Mouse (Mus musculus): Measurements from ENCODE around the gene Map1b.

Gene Map1b

DNA sequence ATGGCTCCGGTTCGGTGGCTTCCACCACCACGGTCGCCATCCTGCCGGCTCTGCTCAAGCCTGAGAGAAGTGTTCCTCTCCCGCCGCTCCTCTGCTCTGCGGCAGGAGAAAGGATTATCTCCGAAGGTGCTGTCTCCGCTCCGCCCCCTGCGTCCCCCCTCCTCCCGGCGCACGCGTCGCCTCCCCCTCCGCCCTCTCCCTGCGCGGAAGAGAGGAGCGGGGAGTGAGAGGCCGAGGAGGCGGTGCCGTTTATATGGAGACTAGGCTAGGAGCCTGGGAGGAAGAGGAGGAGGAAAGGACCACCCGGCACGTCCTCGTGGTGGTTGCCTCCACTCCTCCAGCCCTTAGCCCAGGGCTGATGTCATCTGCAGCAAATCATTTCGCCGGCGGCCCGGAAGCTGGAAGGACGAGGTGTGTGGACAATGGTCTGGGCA, at the start of gene Map1b:
Gene Map1b (minus strand): TSS at position 93 of the 434 bp plus-strand sequence.
- DNase-seq (ENCODE audit: low read depth, low spot score) = peak; percentile 96

DNA sequence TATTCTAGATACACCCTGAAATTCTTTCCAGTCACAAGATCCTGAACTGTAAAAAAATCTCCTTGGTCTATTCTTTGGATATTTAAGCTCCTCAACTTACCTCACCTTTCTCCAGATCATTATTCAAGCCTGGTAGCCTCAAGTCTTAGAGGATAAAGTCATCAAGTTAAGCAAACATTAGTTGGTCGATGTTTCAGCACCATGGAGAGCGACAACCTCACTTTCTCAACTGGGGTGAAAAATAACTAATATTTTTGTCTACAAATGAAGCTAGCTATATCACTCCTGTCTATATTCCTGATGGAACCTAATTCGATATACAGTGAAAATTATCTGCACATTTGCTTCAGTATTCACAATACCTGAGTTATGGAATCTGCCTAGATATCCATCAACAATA, 48.0 kb upstream of the Map1b start:
- no peak for DNase-seq (ENCODE audit: low read depth, low spot score)

DNA sequence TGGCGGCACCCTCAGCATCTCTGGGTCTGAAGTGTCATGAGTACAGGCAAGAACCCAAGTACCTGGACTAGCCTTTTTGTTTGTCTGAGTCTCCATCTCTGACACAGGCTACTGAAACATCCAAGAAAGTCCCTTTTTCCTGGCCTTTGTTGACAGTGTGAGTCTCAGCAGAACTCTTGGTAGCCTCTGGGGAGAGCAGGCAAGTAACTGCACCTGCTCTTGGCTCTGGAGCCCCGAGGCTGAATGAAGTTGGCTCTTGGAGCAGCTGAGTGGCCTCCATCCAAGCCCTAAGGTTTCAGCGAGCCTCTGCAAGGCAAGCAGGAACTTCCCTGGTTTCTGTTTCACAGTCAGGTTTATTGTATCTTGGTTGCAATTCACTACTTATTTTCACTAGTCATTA, 46.7 kb upstream of the Map1b start:
- DNase-seq (ENCODE audit: low read depth, low spot score) = peak; percentile 76

DNA sequence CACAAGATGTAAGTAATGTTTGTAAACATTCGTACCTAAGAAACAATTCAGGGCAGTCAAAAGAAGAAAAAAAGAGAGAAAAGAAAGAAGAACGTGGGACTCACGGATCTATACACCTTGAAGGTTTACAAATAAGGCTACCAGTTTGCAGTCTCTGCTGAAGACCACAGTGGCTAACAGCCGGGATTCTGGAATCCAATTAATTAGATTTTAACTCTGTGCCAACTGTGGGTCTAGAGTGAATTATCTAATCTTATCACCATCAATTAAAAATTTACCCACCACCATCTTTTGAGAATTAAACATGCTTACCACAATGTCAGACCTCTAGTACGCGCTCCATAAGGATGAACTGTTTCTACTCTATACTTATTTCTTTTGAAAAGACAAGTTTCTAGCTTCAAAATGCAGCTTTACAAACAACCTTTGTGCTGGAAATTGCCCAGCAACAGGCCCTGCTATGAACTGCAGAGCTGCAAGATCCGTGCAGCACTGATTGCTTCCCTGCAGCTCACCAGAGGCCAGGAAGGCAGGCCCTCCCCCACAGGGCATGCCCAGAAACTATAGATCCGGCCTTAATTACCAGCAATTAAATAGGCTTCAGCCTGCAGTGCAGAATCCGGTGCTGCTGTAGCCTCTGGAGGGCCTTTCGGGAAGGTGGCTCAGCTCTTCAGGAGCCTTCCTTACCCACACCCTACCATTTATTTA, 45.7 kb upstream of the Map1b start:
- no peak for DNase-seq (ENCODE audit: low read depth, low spot score)

DNA sequence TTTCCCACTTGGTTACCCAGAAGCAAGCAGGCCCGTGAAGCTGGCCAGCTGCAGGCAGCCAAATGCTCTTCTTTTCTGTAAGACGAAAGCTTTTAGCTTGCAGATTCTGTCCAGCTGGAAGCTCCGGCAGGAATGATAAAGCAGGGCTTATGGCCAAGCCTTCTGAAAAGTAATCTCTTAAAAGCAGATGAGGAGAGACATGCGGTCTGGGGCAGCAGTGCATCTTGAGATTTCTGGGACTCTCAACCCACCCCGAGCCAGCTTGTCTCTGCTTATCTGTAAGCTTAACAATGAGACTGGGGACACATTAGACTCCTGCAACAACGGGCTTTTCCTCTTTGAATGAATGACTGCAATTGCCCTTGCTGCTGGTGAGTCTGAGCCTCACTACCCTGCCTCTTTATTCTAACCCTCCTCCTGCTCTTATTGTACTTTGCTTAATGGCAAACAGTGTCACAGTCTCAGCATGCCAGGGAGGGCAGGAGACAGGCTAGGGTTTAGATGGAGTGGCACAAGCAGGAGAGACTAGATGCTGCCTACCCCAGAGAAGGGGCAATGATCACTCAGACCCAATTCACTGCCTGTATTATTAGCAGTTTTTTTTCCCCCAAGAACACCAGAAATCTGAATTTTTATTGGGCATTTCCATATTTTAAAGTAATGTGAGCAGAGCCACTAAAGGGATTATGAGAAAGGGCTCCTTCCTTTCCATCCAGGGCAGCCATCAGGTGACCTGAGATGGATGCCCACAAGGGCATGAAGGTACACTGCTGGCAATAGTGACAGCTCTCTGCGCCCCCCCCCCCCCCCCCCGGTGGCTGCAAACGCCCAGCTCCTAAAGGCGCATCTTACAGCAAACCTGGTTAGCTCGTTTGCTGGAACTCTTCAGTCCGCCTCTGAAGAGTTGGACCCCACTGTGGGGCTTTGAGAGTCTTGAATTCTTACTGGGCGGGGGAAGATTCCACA, 44.6 kb upstream of the Map1b start:
- DNase-seq (ENCODE audit: low read depth, low spot score) = peak; percentile 66

DNA sequence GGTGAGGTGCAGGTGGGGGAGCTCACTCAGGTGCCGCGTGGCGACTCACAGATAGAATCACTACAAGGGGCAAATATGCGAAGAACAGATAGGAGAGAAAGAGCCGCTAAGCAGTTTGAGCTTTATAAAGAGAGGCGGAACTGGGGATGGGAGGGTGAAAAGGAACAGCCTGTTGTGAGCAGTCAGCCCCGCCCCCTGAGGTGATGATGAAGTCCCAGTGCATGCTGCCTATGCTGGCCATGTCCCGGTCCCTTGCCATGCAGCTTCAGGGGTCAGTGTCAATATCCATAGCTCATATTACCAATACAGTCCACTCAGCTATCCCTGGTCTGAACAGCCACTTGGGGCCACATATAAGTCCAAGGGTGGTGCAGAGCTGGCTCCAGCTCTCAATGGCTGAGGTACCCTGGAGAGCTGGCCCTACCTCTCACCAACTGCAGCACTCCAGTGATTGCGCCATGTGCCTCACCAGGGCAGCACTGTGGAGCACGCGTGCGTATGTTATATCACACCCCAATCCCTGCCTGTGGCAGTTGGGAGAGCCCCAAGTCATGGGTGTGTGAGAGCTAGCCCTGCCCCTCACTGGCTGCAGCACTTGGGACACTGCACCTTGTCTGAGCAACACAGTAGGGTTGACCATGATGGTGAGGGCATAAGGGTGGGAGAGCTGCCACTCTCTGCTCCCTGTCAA, 42.0 kb upstream of the Map1b start:
- no peak for DNase-seq (ENCODE audit: low read depth, low spot score)

DNA sequence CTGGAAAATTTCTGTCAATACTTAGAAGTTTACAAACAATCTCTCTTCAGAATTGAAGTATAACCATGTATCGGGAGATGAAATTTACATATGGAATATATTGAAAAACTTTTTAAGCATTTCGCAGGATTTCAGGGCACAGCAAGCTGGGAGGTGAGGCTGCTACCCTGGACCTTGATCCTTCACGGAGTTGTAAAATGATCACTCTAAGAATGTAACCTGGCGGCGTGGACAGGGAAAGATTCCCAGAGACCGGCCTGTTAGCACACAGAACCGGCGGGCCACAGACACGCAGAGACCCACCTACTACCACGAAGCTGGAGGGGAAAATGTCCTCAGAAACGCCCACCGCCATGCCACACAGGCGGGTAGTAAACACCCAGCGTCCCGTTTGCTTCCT, 41.5 kb upstream of the Map1b start:
- DNase-seq (ENCODE audit: low read depth, low spot score) = no peak

DNA sequence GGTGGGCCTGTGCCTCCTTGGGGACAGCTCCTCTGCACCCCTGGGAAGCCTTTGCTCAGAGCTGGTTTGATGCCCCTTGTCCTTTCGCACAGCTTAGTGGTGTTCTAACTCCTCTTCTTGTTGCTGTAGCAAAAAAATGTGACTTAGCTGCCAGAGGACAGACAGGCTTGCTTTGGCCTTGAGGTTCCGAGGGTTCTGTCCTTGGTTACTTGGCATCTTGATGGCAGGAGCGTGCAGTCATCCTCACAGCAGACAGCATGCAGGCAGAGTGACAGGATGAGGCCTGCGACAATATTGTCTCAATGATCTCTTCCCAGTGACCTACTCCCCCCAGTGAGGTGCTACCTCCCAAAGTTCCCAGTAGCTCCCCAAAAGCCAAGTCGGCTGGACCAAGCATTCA, 41.0 kb upstream of the Map1b start:
- no peak for DNase-seq (ENCODE audit: low read depth, low spot score)

DNA sequence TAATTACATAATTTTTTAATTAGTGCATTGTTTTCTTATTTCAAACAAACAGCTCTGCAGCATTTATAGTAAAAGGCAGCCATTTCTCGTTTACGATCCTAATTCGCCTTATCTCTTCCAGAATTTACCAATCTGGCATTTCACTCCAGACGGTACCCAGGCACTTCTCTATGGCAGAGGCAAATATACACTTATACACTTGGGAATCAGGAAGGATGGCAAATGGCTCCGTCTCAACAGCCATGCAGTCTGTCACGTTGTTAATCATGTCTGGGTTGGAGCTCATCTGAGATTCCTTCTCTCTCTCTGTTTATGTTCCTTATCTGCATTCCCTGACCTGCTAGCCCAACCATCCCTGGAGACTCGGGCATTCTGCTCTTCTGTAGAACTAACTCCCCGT, 38.6 kb upstream of the Map1b start:
- DNase-seq (ENCODE audit: low read depth, low spot score) = no peak

DNA sequence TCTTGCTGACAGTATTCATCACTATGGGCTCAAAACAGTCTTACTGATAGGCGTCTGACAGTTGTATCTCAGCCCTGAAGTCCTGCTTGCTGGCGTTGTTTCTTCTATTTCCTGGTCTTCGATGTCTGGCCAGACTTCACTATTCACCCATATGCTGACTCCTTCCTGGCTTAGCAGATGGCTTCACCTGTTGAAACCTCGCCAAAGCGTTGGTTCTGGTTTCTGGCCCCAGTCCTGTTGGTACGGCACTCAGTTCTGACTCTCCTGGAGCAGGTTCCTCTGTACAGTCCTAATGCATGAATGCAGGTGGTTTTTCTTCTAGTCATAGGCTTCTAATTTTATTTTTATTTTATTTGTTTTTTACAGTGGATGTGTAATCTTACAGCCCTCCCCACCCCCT, 38.1 kb upstream of the Map1b start:
- peak; percentile 97 for DNase-seq (ENCODE audit: low read depth, low spot score)

DNA sequence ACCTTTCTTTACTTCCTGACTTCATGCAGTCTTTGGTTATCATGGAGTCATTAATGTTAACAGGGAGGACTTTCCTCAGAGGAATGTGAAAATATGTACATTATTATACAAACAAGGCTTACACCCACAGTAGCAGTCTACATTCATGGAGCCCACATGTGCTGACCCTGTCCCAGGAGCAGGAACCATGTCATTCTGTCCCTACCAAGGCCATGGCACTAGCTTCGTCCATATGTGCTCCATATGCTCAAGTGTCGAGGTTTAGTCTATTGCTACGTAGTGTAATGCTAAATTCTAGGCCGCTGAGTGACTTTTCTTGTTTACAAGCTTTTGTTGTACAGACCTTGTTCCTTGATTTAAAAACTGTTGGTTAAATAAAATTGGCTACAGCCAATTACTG, 36.0 kb upstream of the Map1b start:
- DNase-seq (ENCODE audit: low read depth, low spot score) = no peak

DNA sequence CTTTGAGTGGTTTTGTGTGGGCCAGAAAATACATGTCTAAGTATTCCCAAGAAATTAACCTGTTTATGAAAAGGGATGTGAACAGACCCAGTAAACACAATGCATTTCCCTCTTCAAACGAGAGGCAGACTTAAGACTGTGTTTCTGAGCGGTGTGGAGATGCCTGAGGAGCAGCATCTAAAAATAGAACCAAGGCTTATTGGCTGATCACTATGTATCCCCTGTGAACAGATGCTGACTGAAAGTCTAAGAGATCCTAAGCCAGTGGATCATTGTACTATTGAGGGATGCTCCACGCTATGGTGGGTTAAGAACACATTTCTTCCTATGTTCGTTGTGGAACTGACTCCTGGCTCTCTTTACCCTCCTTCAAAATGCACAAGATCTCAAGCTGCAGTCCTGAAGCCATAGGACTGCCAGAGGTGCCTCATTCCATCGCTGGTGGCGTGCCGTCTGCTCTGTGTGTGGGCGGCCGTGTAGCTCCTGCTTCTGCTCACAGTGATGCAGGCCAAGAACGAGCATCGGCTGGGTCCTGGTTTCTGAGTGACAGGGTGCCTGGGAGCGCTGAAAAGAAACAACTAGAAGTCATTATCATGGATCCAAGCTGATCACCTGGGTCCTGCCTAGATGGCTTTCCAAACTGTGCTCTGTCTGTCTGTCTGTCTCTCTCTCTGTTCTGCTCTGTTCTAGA, 34.5 kb upstream of the Map1b start:
- DNase-seq (ENCODE audit: low read depth, low spot score) = peak; percentile 66

DNA sequence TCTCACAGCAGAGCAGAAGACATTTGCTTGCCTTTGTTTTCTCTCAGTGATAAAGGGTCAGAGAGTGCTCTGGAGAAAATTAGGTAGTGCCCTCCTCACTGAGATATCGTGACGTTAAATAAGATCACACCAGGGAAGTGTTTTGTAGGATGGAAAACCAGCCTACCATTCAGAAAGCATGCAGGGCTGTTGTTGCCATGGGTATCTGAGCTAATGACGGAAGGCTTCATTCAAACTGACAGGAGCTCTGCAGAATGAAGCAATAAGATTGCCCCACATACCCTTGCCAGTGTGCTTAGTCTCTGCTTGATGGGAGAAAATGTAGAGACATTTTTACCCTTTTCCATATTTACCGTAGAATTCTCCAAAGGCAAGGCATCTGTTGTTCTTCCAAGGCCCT, 33.7 kb upstream of the Map1b start:
- no peak for DNase-seq (ENCODE audit: low read depth, low spot score)

DNA sequence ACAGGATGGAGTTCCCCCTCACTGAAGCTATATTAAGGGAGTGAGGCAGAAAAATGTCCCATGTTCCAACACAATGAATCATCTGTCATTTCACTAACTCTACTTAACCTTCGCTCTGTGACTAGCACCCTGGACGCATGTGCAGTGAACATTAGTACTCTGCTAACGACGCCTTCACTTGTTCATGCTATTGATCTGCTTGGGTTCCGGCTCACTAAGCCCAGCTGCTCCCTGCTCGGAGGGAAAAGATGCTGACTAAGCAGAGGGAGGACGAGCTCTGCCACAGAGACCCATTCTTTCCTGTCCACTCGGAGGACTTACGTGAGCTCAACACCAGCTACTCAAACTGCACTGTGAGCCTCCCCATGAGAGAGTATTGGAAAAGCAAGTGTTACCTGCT, 33.2 kb upstream of the Map1b start:
- DNase-seq (ENCODE audit: low read depth, low spot score) = no peak

DNA sequence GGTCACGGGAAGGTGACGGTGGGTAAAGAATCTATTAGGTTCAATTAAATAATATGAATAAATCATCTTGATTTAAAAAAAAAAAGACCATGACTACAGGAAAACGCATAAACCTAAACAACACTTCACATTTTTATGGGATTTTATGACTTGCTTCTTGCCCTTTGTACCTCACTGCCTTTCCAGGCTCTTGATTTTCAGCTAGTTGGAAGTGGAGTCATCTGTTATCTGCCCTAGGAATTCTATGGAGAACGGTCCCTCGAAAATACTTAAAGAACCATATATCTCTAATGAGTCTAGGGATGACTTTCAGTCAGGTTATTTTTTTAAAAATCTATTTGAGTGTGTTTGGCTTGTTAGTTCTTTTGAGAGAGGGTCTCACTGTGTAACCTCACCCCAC, 30.5 kb upstream of the Map1b start:
- DNase-seq (ENCODE audit: low read depth, low spot score) = no peak

DNA sequence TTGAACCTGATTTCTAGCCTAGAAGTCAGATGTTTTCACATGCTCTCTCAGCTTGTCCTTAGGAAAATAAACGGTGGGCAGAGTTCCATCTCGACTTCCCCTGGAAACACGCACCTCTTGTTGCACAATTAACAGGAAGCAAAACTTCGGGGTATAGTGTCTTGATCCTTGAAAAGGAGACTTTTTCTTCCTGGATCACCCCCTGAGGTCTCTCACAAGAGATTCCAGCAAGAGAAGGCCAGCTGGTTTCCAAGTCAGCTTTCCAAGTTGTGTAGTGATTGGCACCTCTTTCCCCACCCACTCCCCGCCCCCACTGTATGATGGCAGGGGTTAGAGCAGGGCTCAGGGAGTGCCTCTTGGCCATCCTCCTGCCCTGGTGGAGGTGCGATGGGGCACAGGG, 28.9 kb upstream of the Map1b start:
- DNase-seq (ENCODE audit: low read depth, low spot score) = no peak

DNA sequence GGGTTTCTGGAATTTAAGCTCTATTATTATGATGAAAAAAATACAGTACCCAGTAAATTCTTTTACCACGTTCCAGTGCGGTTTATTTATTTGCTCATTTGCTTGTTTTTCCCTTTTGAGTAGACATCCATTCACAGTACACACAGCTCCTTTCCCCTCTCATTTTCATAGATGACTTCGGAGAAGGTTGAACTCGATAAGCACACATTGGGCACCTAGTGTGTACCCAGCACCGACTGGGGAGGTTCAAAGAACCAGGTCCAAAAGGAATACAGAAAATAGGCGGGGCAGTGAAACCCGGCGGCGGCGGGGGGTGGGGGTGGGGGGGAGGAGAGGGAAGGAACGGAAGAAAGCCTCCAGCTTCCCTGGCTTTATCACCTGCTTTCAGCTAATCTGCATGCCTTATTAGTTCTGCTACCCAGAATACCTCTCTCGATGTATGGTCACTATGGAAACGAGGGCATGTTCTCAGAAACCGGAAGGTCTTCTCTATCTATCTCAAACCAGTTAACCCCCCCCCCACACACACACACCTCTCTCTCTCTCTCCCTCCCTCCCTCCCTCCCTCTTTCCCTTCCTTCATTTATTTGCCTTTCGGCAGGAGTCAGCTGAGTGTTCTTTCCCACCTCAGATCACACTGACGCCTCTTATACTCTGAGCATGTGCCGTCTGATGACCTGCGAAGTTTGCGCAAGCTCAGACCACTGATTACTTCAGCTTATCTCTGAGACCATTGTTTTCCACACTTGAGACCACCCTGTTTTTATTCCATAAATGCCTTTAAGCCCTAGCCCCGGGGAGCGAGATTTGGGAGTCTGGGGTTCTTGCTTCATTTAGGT, 25.3 kb upstream of the Map1b start:
- DNase-seq (ENCODE audit: low read depth, low spot score) = peak; percentile 37

DNA sequence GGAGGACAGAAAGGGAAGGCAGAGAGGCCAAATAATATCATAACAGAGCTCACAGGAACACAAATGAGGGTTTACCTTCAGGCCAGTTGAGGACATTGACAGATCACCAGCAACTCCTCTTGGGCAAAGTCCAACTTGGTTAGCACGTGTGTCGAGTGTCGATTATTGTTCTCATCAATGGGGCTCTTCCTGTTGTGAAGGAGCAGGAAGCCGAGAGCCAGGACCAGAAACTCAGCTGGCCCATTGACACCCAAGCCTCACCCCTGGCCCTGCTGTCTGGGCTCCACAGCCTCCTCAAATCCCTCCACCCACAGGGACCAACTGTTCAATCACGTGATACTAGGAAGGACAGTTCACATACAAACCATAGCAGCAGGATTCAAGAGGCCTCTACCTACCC, 22.9 kb upstream of the Map1b start:
- DNase-seq (ENCODE audit: low read depth, low spot score) = no peak

DNA sequence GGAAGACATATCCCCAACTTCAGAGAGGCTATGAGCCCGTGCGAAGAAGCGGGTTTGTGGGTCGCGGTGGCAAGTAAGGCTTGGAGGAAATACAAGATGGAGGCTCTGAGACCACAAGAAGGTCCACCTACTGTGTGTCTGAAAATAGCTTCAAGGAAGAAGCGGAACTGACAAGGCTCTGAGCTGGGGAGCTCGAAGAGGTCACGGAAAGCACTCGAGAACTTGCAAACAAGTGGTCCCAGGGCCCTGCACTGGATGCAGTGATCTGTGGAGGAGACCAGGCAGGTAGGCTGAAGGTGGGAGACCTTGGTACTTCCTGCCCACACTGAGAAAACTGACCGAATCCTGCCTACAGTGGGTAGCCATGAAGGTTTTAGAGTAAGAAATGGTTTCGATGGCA, 22.5 kb upstream of the Map1b start:
- DNase-seq (ENCODE audit: low read depth, low spot score) = no peak

DNA sequence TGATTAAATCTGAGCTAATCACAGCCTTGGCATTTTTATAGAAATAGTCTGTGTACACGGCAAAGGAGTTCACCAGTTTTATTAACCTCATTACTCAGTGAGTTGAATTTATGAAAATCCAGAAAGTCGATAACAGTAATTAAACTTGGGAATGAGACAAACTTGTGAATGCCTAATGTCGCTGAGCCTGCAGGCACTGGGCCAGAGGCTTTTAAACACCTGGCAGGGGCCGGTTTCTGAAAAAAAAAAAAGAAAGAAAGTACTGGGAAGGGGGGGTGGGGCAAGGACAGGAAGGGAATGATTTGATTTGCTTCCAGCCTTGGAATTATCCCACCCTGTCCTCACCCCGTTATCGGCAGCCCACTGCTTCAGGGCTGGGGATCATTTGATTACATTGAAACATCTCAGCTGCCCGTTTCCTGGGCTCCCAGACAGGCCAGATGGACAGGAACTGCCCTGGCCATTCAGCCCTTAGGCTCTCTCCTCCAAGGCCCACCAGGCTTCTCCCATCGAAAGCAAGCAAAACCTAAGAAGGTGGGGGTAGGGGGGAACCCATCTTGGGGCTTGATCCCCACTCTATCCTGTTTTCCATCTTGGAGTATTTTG, 21.7 kb upstream of the Map1b start:
- DNase-seq (ENCODE audit: low read depth, low spot score) = no peak
